Mouse (Mus musculus): Measurements from ENCODE around the gene Dpp9.

The Dpp9 gene

GRCm38 (mm10) chr17:56175416-56175815 lies 43.3 kb downstream of the Dpp9 start:
- no peak for DNase-seq

- DNase-seq, result no peak
Measured at GRCm38 (mm10) chr17:56173401-56174046, 45.2 kb downstream of the Dpp9 start.

GRCm38 (mm10) chr17:56171881-56172280 lies 46.8 kb downstream of the Dpp9 start:
- DNase-seq, result no peak

GRCm38 (mm10) chr17:56171456-56171855 lies 47.2 kb downstream of the Dpp9 start:
- no peak for DNase-seq

GRCm38 (mm10) chr17:56170636-56171035 lies 48.1 kb downstream of the Dpp9 start:
- DNase-seq, result no peak

GRCm38 (mm10) chr17:56169830-56170229 lies 48.9 kb downstream of the Dpp9 start:
- no peak for DNase-seq

- no peak for DNase-seq
Measured at GRCm38 (mm10) chr17:56165671-56166070, 53.0 kb downstream of the Dpp9 start.

- no peak for DNase-seq
Measured at GRCm38 (mm10) chr17:56164510-56164909, 54.2 kb downstream of the Dpp9 start.

- DNase-seq, result no peak
Measured at GRCm38 (mm10) chr17:56163523-56164102, 55.1 kb downstream of the Dpp9 start.

GRCm38 (mm10) chr17:56162231-56162774 lies 56.4 kb downstream of the Dpp9 start, which contains the start of gene Tnfaip8l1:
Tnfaip8l1 (plus strand) TSS chr17:56162477.
- peak; percentile 93 for DNase-seq

GRCm38 (mm10) chr17:56159729-56160128 lies 59.0 kb downstream of the Dpp9 start:
- DNase-seq, result peak; percentile 63

GRCm38 (mm10) chr17:56153643-56154042 lies 65.1 kb downstream of the Dpp9 start:
- no peak for DNase-seq

- DNase-seq, result no peak
Measured at GRCm38 (mm10) chr17:56149897-56150296, 68.8 kb downstream of the Dpp9 start.

GRCm38 (mm10) chr17:56148790-56149618 lies 69.7 kb downstream of the Dpp9 start:
- DNase-seq, result no peak

- no peak for DNase-seq
Measured at GRCm38 (mm10) chr17:56148280-56148679, 70.4 kb downstream of the Dpp9 start.

GRCm38 (mm10) chr17:56147420-56147819 lies 71.3 kb downstream of the Dpp9 start:
- no peak for DNase-seq

- DNase-seq, result no peak
Measured at GRCm38 (mm10) chr17:56146131-56146530, 72.6 kb downstream of the Dpp9 start.

- DNase-seq, result no peak
Measured at GRCm38 (mm10) chr17:56144546-56144945, 74.2 kb downstream of the Dpp9 start.

GRCm38 (mm10) chr17:56141702-56142605 lies 76.8 kb downstream of the Dpp9 start:
- DNase-seq, result no peak

GRCm38 (mm10) chr17:56139858-56140595 lies 78.7 kb downstream of the Dpp9 start, which contains the start of gene Sema6b:
Sema6b (minus strand) TSS chr17:56140343.
- DNase-seq, result peak; percentile 78

- DNase-seq, result no peak
Measured at GRCm38 (mm10) chr17:56139355-56139754, 79.3 kb downstream of the Dpp9 start.

Measured in cerebellum, adult 9-10 months (tissue).